Mouse (Mus musculus): ENCODE measurements around the gene Tmem151a. TPM values are rescaled to one million over a fixed set of nuclear protein-coding genes. Genes with fewer than 3 reads are reported as not detected.

The Tmem151a gene
- total and polyA plus RNA-seq, 3 experiments, result 2.6 to 3.3 (median 2.8) TPM

GRCm38 (mm10) chr19:5032686-5033085 is 52.6 kb downstream of the Tmem151a start:
- DNase-seq, result no peak

GRCm38 (mm10) chr19:5026111-5026510 is 59.2 kb downstream of the Tmem151a start:
- Histone ChIP-seq H3K36me3 (ENCODE audit: control insufficient read depth, insufficient read depth, low read length) (no peaks in the 10 kb centered on the region), H3K4me1 (ENCODE audit: control insufficient read depth, insufficient read depth, low read length) (no peaks in the 10 kb centered on the region), H3K27me3 (ENCODE audit: control insufficient read depth, insufficient read depth, low read length) (no peaks in the 10 kb centered on the region), H3K9ac (ENCODE audit: low read depth, low read length) (no peak overlapping the region), H3K79me2 (replicated peaks; ENCODE audit: control insufficient read depth, insufficient read depth, low read length) (no peaks in the 10 kb centered on the region), H3K4me3 (no peak overlapping the region), H3K27ac (no peak overlapping the region)
- TF ChIP-seq EP300 (IDR thresholded peaks at IDR 0.05; ENCODE audit: insufficient read depth, low read depth, low read length) (no peak), POLR2A (IDR thresholded peaks at IDR 0.05; ENCODE audit: insufficient read depth, low read depth, low read length) (no peak), CTCF (IDR thresholded peaks at IDR 0.05) (no peak)
- intact Hi-C loops (cut with DNase I), result no loop called here
- no peak for DNase-seq
- WGBS, result 82% methylated on average over 8 of the region's 8 CpGs

More at GRCm38 (mm10) chr19:5032686-5033085, 52.6 kb downstream of the Tmem151a start:
- 87% methylated on average over 3 of the region's 3 CpGs for WGBS
- Histone ChIP-seq H3K27me3 (ENCODE audit: control insufficient read depth, insufficient read depth, low read length) (no peaks in the 10 kb centered on the region), H3K36me3 (ENCODE audit: control insufficient read depth, insufficient read depth, low read length) (no peaks in the 10 kb centered on the region), H3K79me2 (replicated peaks; ENCODE audit: control insufficient read depth, insufficient read depth, low read length) (no peaks in the 10 kb centered on the region), H3K4me1 (ENCODE audit: control insufficient read depth, insufficient read depth, low read length) (no peaks in the 10 kb centered on the region), H3K9ac (ENCODE audit: low read depth, low read length) (no peak overlapping the region), H3K27ac (no peak overlapping the region), H3K4me3 (no peak overlapping the region)
- TF ChIP-seq POLR2A (IDR thresholded peaks at IDR 0.05; ENCODE audit: insufficient read depth, low read depth, low read length) (no peak), CTCF (IDR thresholded peaks at IDR 0.05) (no peak), EP300 (IDR thresholded peaks at IDR 0.05; ENCODE audit: insufficient read depth, low read depth, low read length) (no peak)
- intact Hi-C loops (cut with DNase I), result no loop called here

GRCm38 (mm10) chr19:5023621-5024479 is 61.5 kb downstream of the Tmem151a start, which contains the start of gene Slc29a2:
TSS of gene Slc29a2 (plus strand) at chr19:5023860.
- Histone ChIP-seq H3K4me3 (peak within 1 kb of the TSS; percentile 85), H3K9ac (ENCODE audit: low read depth, low read length) (peak within 1 kb of the TSS; percentile 74), H3K4me1 (ENCODE audit: control insufficient read depth, insufficient read depth, low read length) (no peaks in the 10 kb centered on the region), H3K27me3 (ENCODE audit: control insufficient read depth, insufficient read depth, low read length) (no peaks in the 10 kb centered on the region), H3K36me3 (ENCODE audit: control insufficient read depth, insufficient read depth, low read length) (no peaks in the 10 kb centered on the region), H3K27ac (peak within 1 kb of the TSS; percentile 91), H3K79me2 (replicated peaks; ENCODE audit: control insufficient read depth, insufficient read depth, low read length) (no peaks in the 10 kb centered on the region)
- no peak for TF ChIP-seq CTCF (IDR thresholded peaks at IDR 0.05)
- peak; percentile 44; the same call in 1 of the 2 replicates for TF ChIP-seq EP300 (IDR thresholded peaks at IDR 0.05; ENCODE audit: insufficient read depth, low read depth, low read length)
- TF ChIP-seq POLR2A (IDR thresholded peaks at IDR 0.05; ENCODE audit: insufficient read depth, low read depth, low read length), result peak; percentile 98
- DNase-seq, result peak; percentile 94 to 95
- intact Hi-C loops (cut with DNase I), result no loop called here
- under 1% methylated on average over 62 of the region's 62 CpGs for WGBS

GRCm38 (mm10) chr19:5021416-5021815 is 63.9 kb downstream of the Tmem151a start:
- Histone ChIP-seq H3K4me3 (no peak overlapping the region), H3K4me1 (ENCODE audit: control insufficient read depth, insufficient read depth, low read length) (peaks cover 1% of the 10 kb centered on the region), H3K9ac (ENCODE audit: low read depth, low read length) (no peak overlapping the region), H3K79me2 (replicated peaks; ENCODE audit: control insufficient read depth, insufficient read depth, low read length) (no peaks in the 10 kb centered on the region), H3K27me3 (ENCODE audit: control insufficient read depth, insufficient read depth, low read length) (no peaks in the 10 kb centered on the region), H3K36me3 (ENCODE audit: control insufficient read depth, insufficient read depth, low read length) (no peaks in the 10 kb centered on the region), H3K27ac (no peak overlapping the region)
- no peak for DNase-seq
- no peak for TF ChIP-seq EP300 (IDR thresholded peaks at IDR 0.05; ENCODE audit: insufficient read depth, low read depth, low read length)
- TF ChIP-seq CTCF (IDR thresholded peaks at IDR 0.05), result no peak
- TF ChIP-seq POLR2A (IDR thresholded peaks at IDR 0.05; ENCODE audit: insufficient read depth, low read depth, low read length), result no peak
- intact Hi-C loops (cut with DNase I), result no loop called here
- 59% methylated on average over 2 of the region's 2 CpGs for WGBS

Other genes with a start within 250 kb of the Tmem151a start
- gene Ccs, start 246.2 kb downstream of the Tmem151a start, total RNA-seq (2021), result 10 to 100 TPM; 23.1 to 28.5 TPM
- 26.3 and 27.3 TPM in 2 replicates for gene Ccs, start 246.2 kb downstream of the Tmem151a start, polyA plus RNA-seq (2012; rRNA removed)
- gene Ccdc87, start 246.2 kb downstream of the Tmem151a start, total RNA-seq (2021), result not detected
- 0.16 TPM in 1 of 2 replicates, not detected in the other for gene Ccdc87, start 246.2 kb downstream of the Tmem151a start, polyA plus RNA-seq (2012; rRNA removed)
- gene Ctsf, start 230.4 kb downstream of the Tmem151a start, total RNA-seq (2021), result 10 to 100 TPM; 66.6 to 80.6 TPM
- 80.8 and 80.9 TPM in 2 replicates for gene Ctsf, start 230.4 kb downstream of the Tmem151a start, polyA plus RNA-seq (2012; rRNA removed)
- under 1 TPM; 0.39 TPM for gene Actn3, start 207.6 kb downstream of the Tmem151a start, total RNA-seq (2021)
- 0.57 and 0.76 TPM in 2 replicates for gene Actn3, start 207.6 kb downstream of the Tmem151a start, polyA plus RNA-seq (2012; rRNA removed)
- 1 to 10 TPM; 2.3 to 3.0 TPM for gene Zdhhc24, start 206.9 kb downstream of the Tmem151a start, total RNA-seq (2021)
- gene Zdhhc24, start 206.9 kb downstream of the Tmem151a start, polyA plus RNA-seq (2012; rRNA removed), result 7.8 and 7.9 TPM in 2 replicates
- gene Bbs1, start 178.9 kb downstream of the Tmem151a start, total RNA-seq (2021), result 1 to 10 TPM; 3.5 to 4.5 TPM
- 2.3 and 3.9 TPM in 2 replicates for gene Bbs1, start 178.9 kb downstream of the Tmem151a start, polyA plus RNA-seq (2012; rRNA removed)
- gene Dpp3, start 157.2 kb downstream of the Tmem151a start, total RNA-seq (2021), result 10 to 100 TPM; 12.7 to 16.3 TPM
- 36.1 and 41.0 TPM in 2 replicates for gene Dpp3, start 157.2 kb downstream of the Tmem151a start, polyA plus RNA-seq (2012; rRNA removed)
- 1 to 10 TPM; 2.4 to 2.5 TPM for gene Peli3, start 142.4 kb downstream of the Tmem151a start, total RNA-seq (2021)
- 1.9 and 2.5 TPM in 2 replicates for gene Peli3, start 142.4 kb downstream of the Tmem151a start, polyA plus RNA-seq (2012; rRNA removed)
- 10 to 100 TPM; 61.0 to 67.4 TPM for gene Mrpl11, start 123.4 kb downstream of the Tmem151a start, total RNA-seq (2021)
- 45.2 and 48.5 TPM in 2 replicates for gene Mrpl11, start 123.4 kb downstream of the Tmem151a start, polyA plus RNA-seq (2012; rRNA removed)
- gene Npas4, start 95.2 kb downstream of the Tmem151a start, total RNA-seq (2021), result not detected
- gene Npas4, start 95.2 kb downstream of the Tmem151a start, polyA plus RNA-seq (2012; rRNA removed), result 0.41 and 0.62 TPM in 2 replicates
- gene Slc29a2, start 61.7 kb downstream of the Tmem151a start, total RNA-seq (2021), result 10 to 100 TPM; 10.8 to 11.4 TPM
- gene Slc29a2, start 61.7 kb downstream of the Tmem151a start, polyA plus RNA-seq (2012; rRNA removed), result 35.7 and 42.8 TPM in 2 replicates
- gene B4gat1, start 46.7 kb downstream of the Tmem151a start, total RNA-seq (2021), result 10 to 100 TPM; 43.2 to 43.8 TPM
- gene B4gat1, start 46.7 kb downstream of the Tmem151a start, polyA plus RNA-seq (2012; rRNA removed), result 43.2 and 48.8 TPM in 2 replicates
- 1 to 10 TPM; 1.3 to 2.3 TPM for gene AC124502.3, start 46.6 kb downstream of the Tmem151a start, total RNA-seq (2021)
- gene AC124502.3, start 46.6 kb downstream of the Tmem151a start, polyA plus RNA-seq (2012; rRNA removed), result 0.08 and 0.15 TPM in 2 replicates
- gene Brms1, start 44.2 kb downstream of the Tmem151a start, total RNA-seq (2021), result 10 to 100 TPM; 14.3 to 16.9 TPM
- 17.0 and 18.1 TPM in 2 replicates for gene Brms1, start 44.2 kb downstream of the Tmem151a start, polyA plus RNA-seq (2012; rRNA removed)
- 1 to 10 TPM; 1.2 to 1.8 TPM for gene Rin1, start 35.0 kb downstream of the Tmem151a start, total RNA-seq (2021)
- gene Rin1, start 35.0 kb downstream of the Tmem151a start, polyA plus RNA-seq (2012; rRNA removed), result 2.1 and 3.0 TPM in 2 replicates
- 10 to 100 TPM in 1 of 2 experiments, 1 to 10 TPM in 1; 9.3 to 12.2 TPM for gene Cd248, start 17.5 kb downstream of the Tmem151a start, total RNA-seq (2021)
- 18.1 and 20.0 TPM in 2 replicates for gene Cd248, start 17.5 kb downstream of the Tmem151a start, polyA plus RNA-seq (2012; rRNA removed)
- gene Yif1a, start 3.0 kb upstream of the Tmem151a start, total RNA-seq (2021), result 100 to 1,000 TPM in 1 of 2 experiments, 10 to 100 TPM in 1; 90.8 to 108 TPM
- gene Yif1a, start 3.0 kb upstream of the Tmem151a start, polyA plus RNA-seq (2012; rRNA removed), result 242 and 247 TPM in 2 replicates
- not detected for gene Cnih2, start 13.0 kb upstream of the Tmem151a start, total RNA-seq (2021)
- gene Cnih2, start 13.0 kb upstream of the Tmem151a start, polyA plus RNA-seq (2012; rRNA removed), result 0.53 and 0.70 TPM in 2 replicates
- 100 to 1,000 TPM; 173 to 195 TPM for gene Rab1b, start 21.5 kb upstream of the Tmem151a start, total RNA-seq (2021)
- 221 and 231 TPM in 2 replicates for gene Rab1b, start 21.5 kb upstream of the Tmem151a start, polyA plus RNA-seq (2012; rRNA removed)
- 10 to 100 TPM; 49.0 to 50.6 TPM for gene Klc2, start 33.0 kb upstream of the Tmem151a start, total RNA-seq (2021)
- gene Klc2, start 33.0 kb upstream of the Tmem151a start, polyA plus RNA-seq (2012; rRNA removed), result 56.7 and 57.4 TPM in 2 replicates
- 10 to 100 TPM; 20.8 to 21.6 TPM for gene Pacs1, start 187.6 kb upstream of the Tmem151a start, total RNA-seq (2021)
- 25.7 and 28.5 TPM in 2 replicates for gene Pacs1, start 187.6 kb upstream of the Tmem151a start, polyA plus RNA-seq (2012; rRNA removed)
- 100 to 1,000 TPM; 103 to 121 TPM for gene Sf3b2, start 209.9 kb upstream of the Tmem151a start, total RNA-seq (2021)
- gene Sf3b2, start 209.9 kb upstream of the Tmem151a start, polyA plus RNA-seq (2012; rRNA removed), result 83.1 and 94.5 TPM in 2 replicates
- 10 to 100 TPM; 27.2 to 29.9 TPM for gene Gal3st3, start 212.8 kb upstream of the Tmem151a start, total RNA-seq (2021)
- gene Gal3st3, start 212.8 kb upstream of the Tmem151a start, polyA plus RNA-seq (2012; rRNA removed), result 35.5 and 36.1 TPM in 2 replicates